Mouse (Mus musculus): ENCODE measurements around the gene Gm826. TPM values are rescaled to one million over a fixed set of nuclear protein-coding genes. Genes with fewer than 3 reads are reported as not detected.

The Gm826 gene
- polyA plus RNA-seq, 1 experiment from 2014 or later = not detected

DNA sequence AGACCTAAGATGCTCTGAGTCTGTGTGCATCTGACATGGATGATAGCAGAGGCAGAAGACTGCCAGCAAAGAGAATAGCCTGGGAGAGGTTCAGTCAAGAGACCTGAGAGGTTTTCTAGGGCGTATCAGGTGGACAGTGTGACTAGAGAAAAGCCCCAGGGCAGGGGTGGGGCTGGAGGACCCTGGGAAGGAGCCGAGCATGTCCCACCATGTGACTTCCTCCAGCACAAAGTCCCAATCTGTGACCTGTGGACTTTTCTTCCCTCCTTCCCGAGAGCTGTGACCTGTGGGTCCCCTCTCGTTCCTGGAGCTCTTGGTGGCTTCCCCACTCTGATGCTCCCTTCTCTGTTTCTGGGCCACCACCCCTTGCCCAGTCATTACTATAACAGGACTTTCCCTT, 6.2 kb upstream of the Gm826 start:
- ATAC-seq = no peak
- H3K4me1 ChIP-seq (ENCODE audit: control insufficient read depth, insufficient read depth, low read depth, low read length) = no peaks in the 10 kb centered on the region
- H3K9ac ChIP-seq (ENCODE audit: low read depth, low read length) = no peak overlapping the region
- no peaks in the 10 kb centered on the region; the same call in 1 of the 2 replicates for H3K27me3 ChIP-seq (replicated peaks; ENCODE audit: control insufficient read depth, insufficient read depth, low read length)
- no peak overlapping the region for H3K4me2 ChIP-seq (ENCODE audit: low read length)
- no peaks in the 10 kb centered on the region for H3K36me3 ChIP-seq (ENCODE audit: control insufficient read depth, insufficient read depth, low read length)
- H3K4me3 ChIP-seq (ENCODE audit: low read length) = no peak overlapping the region
- WGBS = 65% methylated on average over 3 of the region's 4 CpGs
- no peak overlapping the region for H3K27ac ChIP-seq (ENCODE audit: low read depth, low read length)
- no peaks in the 10 kb centered on the region for H3K9me3 ChIP-seq (ENCODE audit: control insufficient read depth, low read length)

DNA sequence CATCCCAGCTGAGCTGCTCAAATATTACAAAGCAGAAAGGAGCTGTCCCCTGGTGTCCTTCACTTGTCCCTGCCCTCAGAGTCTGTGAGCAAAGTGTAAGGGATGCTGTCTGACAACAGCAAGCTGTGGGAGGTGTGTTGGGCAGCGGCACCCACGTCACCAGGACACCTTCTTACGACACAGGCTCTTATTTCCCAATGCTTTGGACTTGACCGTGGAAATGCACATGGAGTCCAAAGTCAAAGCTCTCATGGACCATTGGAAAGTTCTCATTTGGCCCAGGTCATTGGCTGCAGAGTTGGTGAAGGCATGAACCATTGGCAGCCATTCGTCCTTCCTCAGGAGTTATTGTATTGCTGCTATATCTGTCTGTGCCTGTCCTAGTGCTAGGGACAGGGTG, 5.6 kb upstream of the Gm826 start:
- no peaks in the 10 kb centered on the region; the same call in 1 of the 2 replicates for H3K27me3 ChIP-seq (replicated peaks; ENCODE audit: control insufficient read depth, insufficient read depth, low read length)
- WGBS = 98% methylated on average over 5 of the region's 5 CpGs

DNA sequence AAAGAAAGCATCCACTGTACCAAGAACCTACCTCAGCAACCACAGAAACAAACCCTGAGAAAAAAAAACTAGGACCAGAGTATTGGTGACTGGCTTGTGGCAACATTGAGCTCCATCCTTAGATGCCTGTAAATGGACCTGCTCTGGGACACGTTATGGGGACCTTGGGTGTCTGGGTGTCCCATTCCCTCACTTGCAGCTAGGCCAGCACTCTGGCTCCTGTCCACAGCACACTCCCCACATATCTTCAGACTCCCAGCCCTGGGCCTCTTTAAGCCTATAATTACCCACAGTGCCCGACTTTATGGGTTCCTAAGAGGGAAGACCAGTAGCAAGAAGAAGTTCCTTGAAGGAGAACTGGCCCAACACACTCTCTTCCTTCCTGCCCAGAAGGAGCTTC, 2.1 kb upstream of the Gm826 start:
- no peak overlapping the region for H3K4me3 ChIP-seq (ENCODE audit: low read length)

More for the DNA sequence above, 5.6 kb upstream of the Gm826 start:
- Histone ChIP-seq H3K4me3 (ENCODE audit: low read length) (no peak overlapping the region), H3K9ac (ENCODE audit: low read depth, low read length) (no peak overlapping the region), H3K4me1 (ENCODE audit: control insufficient read depth, insufficient read depth, low read depth, low read length) (no peaks in the 10 kb centered on the region), H3K27ac (ENCODE audit: low read depth, low read length) (no peak overlapping the region), H3K36me3 (ENCODE audit: control insufficient read depth, insufficient read depth, low read length) (no peaks in the 10 kb centered on the region), H3K4me2 (ENCODE audit: low read length) (no peak overlapping the region), H3K9me3 (ENCODE audit: control insufficient read depth, low read length) (no peaks in the 10 kb centered on the region)
- ATAC-seq = no peak

DNA sequence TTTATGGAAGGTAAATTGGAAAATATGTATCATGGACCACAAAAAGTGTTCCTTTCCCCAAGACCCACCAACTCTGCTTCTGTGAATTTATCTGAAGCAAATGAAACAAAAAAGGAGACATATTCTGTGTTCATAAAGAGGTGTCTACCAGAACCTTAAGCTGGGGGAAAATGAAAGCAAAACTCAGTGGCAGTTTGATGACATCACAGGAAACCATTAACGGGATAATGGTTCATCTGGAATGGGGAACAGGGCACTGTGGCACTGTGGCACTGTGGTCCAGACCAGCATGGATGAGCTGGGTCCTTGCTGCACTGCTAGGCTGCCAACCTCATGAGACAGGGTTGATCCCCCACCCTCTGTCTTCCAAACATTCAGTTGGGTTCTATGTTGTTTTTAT, 1.1 kb upstream of the Gm826 start:
- Histone ChIP-seq H3K4me2 (ENCODE audit: low read length) (no peak overlapping the region), H3K9ac (ENCODE audit: low read depth, low read length) (no peak overlapping the region), H3K36me3 (ENCODE audit: control insufficient read depth, insufficient read depth, low read length) (no peaks in the 10 kb centered on the region), H3K4me3 (ENCODE audit: low read length) (no peak overlapping the region), H3K27me3 (replicated peaks; ENCODE audit: control insufficient read depth, insufficient read depth, low read length) (no peaks in the 10 kb centered on the region), H3K27ac (ENCODE audit: low read depth, low read length) (no peak overlapping the region), H3K4me1 (ENCODE audit: control insufficient read depth, insufficient read depth, low read depth, low read length) (no peaks in the 10 kb centered on the region), H3K9me3 (ENCODE audit: control insufficient read depth, low read length) (no peaks in the 10 kb centered on the region)
- ATAC-seq = no peak
- 74% methylated on average over 1 of the region's 1 CpGs for WGBS

More for the DNA sequence above, 2.1 kb upstream of the Gm826 start:
- Histone ChIP-seq H3K27ac (ENCODE audit: low read depth, low read length) (no peak overlapping the region), H3K36me3 (ENCODE audit: control insufficient read depth, insufficient read depth, low read length) (no peaks in the 10 kb centered on the region), H3K9ac (ENCODE audit: low read depth, low read length) (no peak overlapping the region), H3K9me3 (ENCODE audit: control insufficient read depth, low read length) (no peaks in the 10 kb centered on the region), H3K4me2 (ENCODE audit: low read length) (no peak overlapping the region), H3K27me3 (replicated peaks; ENCODE audit: control insufficient read depth, insufficient read depth, low read length) (no peaks in the 10 kb centered on the region), H3K4me1 (ENCODE audit: control insufficient read depth, insufficient read depth, low read depth, low read length) (no peaks in the 10 kb centered on the region)
- WGBS = 86% methylated on average over 2 of the region's 2 CpGs
- no peak for ATAC-seq

DNA sequence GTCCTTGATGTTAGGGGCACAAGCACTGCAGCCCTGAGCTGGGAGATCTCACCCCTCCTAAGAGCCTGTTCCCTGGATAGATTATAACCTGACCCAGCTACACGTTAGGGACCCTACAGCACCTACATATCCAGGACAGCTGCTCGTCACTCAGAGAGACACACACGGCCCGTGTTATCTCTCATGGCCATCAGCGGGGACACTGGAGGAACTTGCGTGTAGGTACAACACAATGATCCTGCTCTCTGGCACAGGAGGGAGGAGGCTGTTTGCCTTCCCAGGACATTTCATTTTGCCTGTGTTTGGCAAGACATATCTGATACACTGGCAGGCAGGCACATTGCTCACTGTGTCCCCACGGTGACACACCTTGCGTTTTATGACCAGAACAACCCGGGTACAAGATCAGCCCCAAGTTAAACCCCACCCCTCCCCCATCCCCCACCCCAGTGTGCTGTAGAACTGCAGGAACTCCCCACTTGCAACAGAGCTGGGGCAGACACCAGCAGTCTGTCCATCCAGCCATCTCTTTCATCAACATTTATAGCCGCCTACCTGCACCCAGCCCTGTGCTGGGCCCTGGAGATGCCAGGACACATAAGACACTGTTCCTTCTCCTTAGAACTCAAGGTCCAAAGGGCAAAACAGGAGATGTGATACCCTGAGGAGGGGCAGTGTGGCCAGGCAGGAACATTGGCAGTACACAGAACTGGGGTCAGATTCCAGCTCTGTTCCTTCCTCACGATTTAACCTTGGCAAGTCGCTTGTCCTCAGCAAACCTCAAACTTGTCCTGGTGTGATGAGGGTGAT, 1.2 kb downstream of the Gm826 start:
- H3K4me1 ChIP-seq (ENCODE audit: control insufficient read depth, insufficient read depth, low read depth, low read length) = no peaks in the 10 kb centered on the region
- WGBS = 89% methylated on average over 12 of the region's 12 CpGs
- H3K36me3 ChIP-seq (ENCODE audit: control insufficient read depth, insufficient read depth, low read length) = no peaks in the 10 kb centered on the region
- H3K9me3 ChIP-seq (ENCODE audit: control insufficient read depth, low read length) = no peaks in the 10 kb centered on the region
- no peak overlapping the region for H3K4me3 ChIP-seq (ENCODE audit: low read length)
- no peak overlapping the region for H3K27ac ChIP-seq (ENCODE audit: low read depth, low read length)
- no peaks in the 10 kb centered on the region for H3K27me3 ChIP-seq (replicated peaks; ENCODE audit: control insufficient read depth, insufficient read depth, low read length)
- no peak overlapping the region for H3K4me2 ChIP-seq (ENCODE audit: low read length)
- ATAC-seq = no peak
- no peak overlapping the region for H3K9ac ChIP-seq (ENCODE audit: low read depth, low read length)

DNA sequence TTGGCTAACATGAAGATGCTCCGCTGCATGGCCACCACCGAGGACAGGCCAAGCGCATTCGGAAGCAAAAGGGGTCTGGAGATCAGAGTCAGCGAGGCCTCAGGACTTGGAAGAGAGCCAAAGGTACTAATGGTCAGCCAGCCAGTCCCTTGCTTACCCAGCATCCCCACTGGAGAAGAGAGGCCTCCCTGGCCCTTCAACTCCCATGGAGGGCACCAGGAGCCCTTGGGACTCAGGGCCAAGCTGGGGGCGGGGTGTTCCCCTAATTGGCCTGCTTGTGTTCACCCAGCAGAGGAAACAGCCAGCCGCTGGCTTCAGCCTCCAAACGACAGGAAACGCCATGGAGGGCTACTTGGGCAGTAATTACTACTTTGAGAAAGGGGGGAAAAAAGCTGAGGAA, 5.1 kb downstream of the Gm826 start:
- Histone ChIP-seq H3K27me3 (replicated peaks; ENCODE audit: control insufficient read depth, insufficient read depth, low read length) (no peaks in the 10 kb centered on the region), H3K9ac (ENCODE audit: low read depth, low read length) (no peak overlapping the region), H3K36me3 (ENCODE audit: control insufficient read depth, insufficient read depth, low read length) (no peaks in the 10 kb centered on the region), H3K4me2 (ENCODE audit: low read length) (no peak overlapping the region), H3K4me3 (ENCODE audit: low read length) (no peak overlapping the region), H3K4me1 (ENCODE audit: control insufficient read depth, insufficient read depth, low read depth, low read length) (no peaks in the 10 kb centered on the region), H3K27ac (ENCODE audit: low read depth, low read length) (no peak overlapping the region), H3K9me3 (ENCODE audit: control insufficient read depth, low read length) (no peaks in the 10 kb centered on the region)
- 54% methylated on average over 9 of the region's 9 CpGs for WGBS
- no peak for ATAC-seq

DNA sequence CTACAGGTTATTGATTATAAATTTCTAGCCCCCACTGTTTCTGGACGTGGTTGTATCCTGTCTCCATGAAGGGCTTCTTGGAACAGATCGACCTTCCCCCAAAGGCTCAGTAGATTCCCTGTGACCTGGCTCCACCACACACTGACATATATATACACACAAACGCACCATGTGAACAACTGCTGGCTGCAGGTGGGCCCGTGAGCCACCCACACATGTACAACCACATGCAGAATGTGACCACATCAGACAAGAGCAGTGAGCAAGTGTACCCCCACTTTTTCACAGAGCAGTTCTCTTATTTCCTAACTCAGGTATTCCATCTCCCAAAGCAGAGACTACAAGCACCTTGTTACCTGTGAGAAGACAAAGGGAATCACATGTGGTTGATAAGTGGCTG, 6.2 kb downstream of the Gm826 start:
- no peak overlapping the region for H3K27ac ChIP-seq (ENCODE audit: low read depth, low read length)
- no peak overlapping the region for H3K9ac ChIP-seq (ENCODE audit: low read depth, low read length)
- H3K4me1 ChIP-seq (ENCODE audit: control insufficient read depth, insufficient read depth, low read depth, low read length) = no peaks in the 10 kb centered on the region
- H3K4me2 ChIP-seq (ENCODE audit: low read length) = no peak overlapping the region
- H3K36me3 ChIP-seq (ENCODE audit: control insufficient read depth, insufficient read depth, low read length) = no peaks in the 10 kb centered on the region
- no peaks in the 10 kb centered on the region for H3K27me3 ChIP-seq (replicated peaks; ENCODE audit: control insufficient read depth, insufficient read depth, low read length)
- H3K9me3 ChIP-seq (ENCODE audit: control insufficient read depth, low read length) = no peaks in the 10 kb centered on the region
- no peak overlapping the region for H3K4me3 ChIP-seq (ENCODE audit: low read length)
- no peak for ATAC-seq
- WGBS = 87% methylated on average over 4 of the region's 4 CpGs

DNA sequence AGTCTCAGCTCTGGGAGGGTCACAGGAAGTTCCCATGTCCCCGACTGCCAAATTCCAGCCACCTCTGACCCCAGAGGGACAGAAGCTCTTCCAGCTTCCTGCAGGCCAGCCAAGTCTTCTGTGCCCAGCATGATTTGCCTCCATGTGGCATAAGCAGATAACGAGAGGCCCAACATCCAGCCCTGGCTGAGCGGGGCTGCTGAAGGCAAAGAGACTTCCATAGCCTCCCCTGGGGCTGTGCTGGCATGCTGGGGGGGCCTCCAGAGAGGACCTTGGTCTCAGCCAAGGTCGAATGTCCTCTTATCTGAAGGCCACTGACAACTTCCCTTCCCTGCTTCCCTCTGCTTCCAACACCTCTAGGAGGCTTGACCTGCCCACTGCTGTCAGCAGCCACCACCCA, 6.8 kb downstream of the Gm826 start:
- no peak for ATAC-seq
- Histone ChIP-seq H3K4me2 (ENCODE audit: low read length) (no peak overlapping the region), H3K27me3 (replicated peaks; ENCODE audit: control insufficient read depth, insufficient read depth, low read length) (no peaks in the 10 kb centered on the region), H3K4me1 (ENCODE audit: control insufficient read depth, insufficient read depth, low read depth, low read length) (no peaks in the 10 kb centered on the region), H3K9me3 (ENCODE audit: control insufficient read depth, low read length) (no peaks in the 10 kb centered on the region), H3K27ac (ENCODE audit: low read depth, low read length) (no peak overlapping the region), H3K36me3 (ENCODE audit: control insufficient read depth, insufficient read depth, low read length) (no peaks in the 10 kb centered on the region), H3K4me3 (ENCODE audit: low read length) (no peak overlapping the region), H3K9ac (ENCODE audit: low read depth, low read length) (no peak overlapping the region)
- WGBS = 53% methylated on average over 4 of the region's 4 CpGs

DNA sequence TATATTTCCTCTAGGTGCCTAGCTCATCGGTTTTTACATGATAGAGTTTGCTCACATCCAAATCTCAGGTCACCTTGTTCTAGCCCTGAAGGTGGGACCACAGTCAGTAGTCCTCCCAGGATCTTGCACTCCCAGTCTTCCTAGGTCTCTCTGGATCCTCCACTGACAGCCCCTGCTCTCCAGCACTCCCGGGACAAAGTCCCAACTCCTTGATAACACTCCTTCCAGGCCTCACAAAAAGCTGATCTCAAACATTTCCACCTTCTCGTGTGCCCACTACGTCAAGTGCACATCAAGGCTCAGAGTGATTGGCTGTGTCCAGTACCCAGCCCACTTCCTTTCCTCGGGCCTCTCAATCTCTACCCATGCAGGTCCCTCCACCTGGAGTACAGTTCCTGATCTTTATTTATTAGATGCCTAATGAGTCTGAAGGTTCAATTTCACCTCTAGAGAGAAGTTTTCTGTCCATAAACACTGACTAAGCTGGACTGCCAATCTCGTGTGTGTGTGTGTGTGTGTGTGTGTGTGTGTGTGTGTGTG, 8.8 kb downstream of the Gm826 start:
- Histone ChIP-seq H3K9me3 (ENCODE audit: control insufficient read depth, low read length) (no peaks in the 10 kb centered on the region), H3K9ac (ENCODE audit: low read depth, low read length) (no peak overlapping the region), H3K36me3 (ENCODE audit: control insufficient read depth, insufficient read depth, low read length) (no peaks in the 10 kb centered on the region), H3K27ac (ENCODE audit: low read depth, low read length) (no peak overlapping the region), H3K4me2 (ENCODE audit: low read length) (no peak overlapping the region), H3K27me3 (replicated peaks; ENCODE audit: control insufficient read depth, insufficient read depth, low read length) (no peaks in the 10 kb centered on the region), H3K4me1 (ENCODE audit: control insufficient read depth, insufficient read depth, low read depth, low read length) (no peaks in the 10 kb centered on the region), H3K4me3 (ENCODE audit: low read length) (no peak overlapping the region)
- WGBS = 89% methylated on average over 6 of the region's 6 CpGs
- no peak for ATAC-seq
